Mouse (Mus musculus) hindbrain, embryonic 12.5 days (tissue): ENCODE measurements at regions not wholly inside any gene's neighbourhood (a gene's known extent, or its start where the extent isn't known, plus 50 kb on each side); places are given as distances from the start of the nearest gene placed in this dataset.

Experiments used
- ATAC-seq: fragments of 200-750 bp; cut with Nextera tagmentation; 2 replicates; pipeline ENCODE4 v1.8.0; 2017; ENCODE audit warnings: moderate TSS enrichment; ENCODE audit not compliant: low FRiP score
- H3K27ac ChIP-seq: fragments of 300-500 bp; sonication (generic); 2 replicates; pipeline ENCODE4 v1.5.1; 2016; ENCODE audit warnings: mild to moderate bottlenecking
- H3K27me3 ChIP-seq: fragments of 300-500 bp; sonication (generic); 2 replicates; pipeline ENCODE4 v1.6.1; 2016; ENCODE audit warnings: mild to moderate bottlenecking
- H3K36me3 ChIP-seq: fragments of 300-500 bp; sonication (generic); 2 replicates; pipeline ENCODE4 v1.6.1; 2016; ENCODE audit warnings: mild to moderate bottlenecking
- H3K4me1 ChIP-seq: fragments of 300-500 bp; sonication (generic); 2 replicates; pipeline ENCODE4 v1.6.1; 2016
- H3K4me2 ChIP-seq: fragments of 300-500 bp; sonication (generic); replicated peaks from 2 replicates; pipeline ENCODE4 v1.6.1; 2016; ENCODE audit warnings: mild to moderate bottlenecking
- H3K4me3 ChIP-seq: fragments of 300-500 bp; sonication (generic); 2 replicates; pipeline ENCODE4 v1.5.1; 2016; ENCODE audit warnings: mild to moderate bottlenecking
- H3K9ac ChIP-seq: fragments of 300-500 bp; sonication (generic); 2 replicates; pipeline ENCODE4 v1.6.1; 2016; ENCODE audit warnings: mild to moderate bottlenecking, moderate library complexity
- H3K9me3 ChIP-seq: fragments of 300-500 bp; sonication (generic); replicated peaks from 2 replicates; pipeline ENCODE4 v1.6.1; 2016; ENCODE audit warnings: mild to moderate bottlenecking
- WGBS: fragments of 180-500 bp; shearing (Covaris S2); methylation state at CpG from one replicate; pipeline ENCODE4 v1.1.7; 2016; 5-methylcytosine and 5-hydroxymethylcytosine counted together

- no peak overlapping the region for H3K27ac ChIP-seq
- H3K4me3 ChIP-seq, result no peak overlapping the region
- H3K27me3 ChIP-seq, result no peaks in the 10 kb centered on the region
- WGBS, result 75% methylated on average over 2 of the region's 2 CpGs
- H3K9me3 ChIP-seq, result no peaks in the 10 kb centered on the region
- no peaks in the 10 kb centered on the region for H3K4me1 ChIP-seq
- H3K9ac ChIP-seq, result no peak overlapping the region
- H3K36me3 ChIP-seq, result no peaks in the 10 kb centered on the region
- no peak for ATAC-seq
- H3K4me2 ChIP-seq, result no peak overlapping the region
These were observed 54.9 kb downstream of the Cbln1 start for GRCm38 (mm10) chr8:87417466-87417865.

GRCm38 (mm10) chr8:87415051-87415630 is 57.3 kb downstream of the Cbln1 start:
- peaks cover 4% of the 10 kb centered on the region; the same call in 1 of the 2 replicates for H3K4me1 ChIP-seq
- H3K36me3 ChIP-seq, result no peaks in the 10 kb centered on the region
- H3K9ac ChIP-seq, result no peak overlapping the region
- no peaks in the 10 kb centered on the region for H3K27me3 ChIP-seq
- no peak overlapping the region for H3K4me2 ChIP-seq
- no peak for ATAC-seq
- H3K9me3 ChIP-seq, result no peaks in the 10 kb centered on the region
- H3K4me3 ChIP-seq, result no peak overlapping the region
- 82% methylated on average over 3 of the region's 3 CpGs for WGBS
- H3K27ac ChIP-seq, result no peak overlapping the region

- H3K9ac ChIP-seq, result no peak overlapping the region
- ATAC-seq, result no peak
- no peaks in the 10 kb centered on the region for H3K9me3 ChIP-seq
- H3K4me3 ChIP-seq, result no peak overlapping the region
- no peak overlapping the region for H3K27ac ChIP-seq
- no peaks in the 10 kb centered on the region for H3K27me3 ChIP-seq
- H3K36me3 ChIP-seq, result no peaks in the 10 kb centered on the region
- no peak overlapping the region for H3K4me2 ChIP-seq
- 0 out of 2 replicates have a peak, but pooled peaks cover 2% of the 10 kb centered on the region for H3K4me1 ChIP-seq
- 78% methylated on average over 2 of the region's 2 CpGs for WGBS
These were observed 83.4 kb downstream of the Cbln1 start for GRCm38 (mm10) chr8:87389016-87389415.

- H3K4me1 ChIP-seq, result peaks cover 10% of the 10 kb centered on the region; the same call in 1 of the 2 replicates
- no peak overlapping the region for H3K9ac ChIP-seq
- no peak overlapping the region for H3K4me2 ChIP-seq
- WGBS, result 54% methylated on average over 12 of the region's 12 CpGs
- H3K9me3 ChIP-seq, result no peaks in the 10 kb centered on the region
- no peaks in the 10 kb centered on the region for H3K36me3 ChIP-seq
- peak; percentile 69; the same call in 1 of the 2 replicates for ATAC-seq
- no peak overlapping the region for H3K4me3 ChIP-seq
- no peaks in the 10 kb centered on the region for H3K27me3 ChIP-seq
- peak overlapping the region; percentile 35; the same call in 1 of the 2 replicates for H3K27ac ChIP-seq
These were observed 88.7 kb downstream of the Cbln1 start for GRCm38 (mm10) chr8:87383527-87384206.

GRCm38 (mm10) chr8:87382311-87382710 is 90.1 kb downstream of the Cbln1 start:
- WGBS, result 79% methylated on average over 5 of the region's 5 CpGs
- Histone ChIP-seq H3K27me3 (no peaks in the 10 kb centered on the region), H3K4me3 (no peak overlapping the region), H3K9ac (no peak overlapping the region), H3K4me1 (peaks cover 10% of the 10 kb centered on the region; the same call in 1 of the 2 replicates), H3K4me2 (no peak overlapping the region), H3K27ac (no peak overlapping the region), H3K36me3 (no peaks in the 10 kb centered on the region), H3K9me3 (no peaks in the 10 kb centered on the region)
- ATAC-seq, result no peak

- no peak overlapping the region for H3K4me2 ChIP-seq
- 50% methylated on average over 3 of the region's 3 CpGs for WGBS
- H3K4me3 ChIP-seq, result no peak overlapping the region
- no peak overlapping the region for H3K27ac ChIP-seq
- no peaks in the 10 kb centered on the region for H3K36me3 ChIP-seq
- no peaks in the 10 kb centered on the region for H3K9me3 ChIP-seq
- H3K9ac ChIP-seq, result no peak overlapping the region
- peaks cover 10% of the 10 kb centered on the region; the same call in 1 of the 2 replicates for H3K4me1 ChIP-seq
- no peaks in the 10 kb centered on the region for H3K27me3 ChIP-seq
- ATAC-seq, result no peak
These were observed 91.6 kb downstream of the Cbln1 start for GRCm38 (mm10) chr8:87380791-87381190.

GRCm38 (mm10) chr8:87379296-87379695 is 93.1 kb downstream of the Cbln1 start:
- H3K4me2 ChIP-seq, result no peak overlapping the region
- no peak for ATAC-seq

GRCm38 (mm10) chr8:87374044-87374443 is 98.4 kb downstream of the Cbln1 start:
- H3K4me2 ChIP-seq, result no peak overlapping the region
- ATAC-seq, result no peak
- 0 out of 2 replicates have a peak overlapping the region, but pooled peaks have one; percentile 9 for H3K27ac ChIP-seq
- no peaks in the 10 kb centered on the region for H3K27me3 ChIP-seq
- H3K9ac ChIP-seq, result no peak overlapping the region
- 60% methylated on average over 6 of the region's 6 CpGs for WGBS
- H3K4me3 ChIP-seq, result no peak overlapping the region
- H3K9me3 ChIP-seq, result no peaks in the 10 kb centered on the region
- no peaks in the 10 kb centered on the region for H3K36me3 ChIP-seq
- peaks cover 9% of the 10 kb centered on the region; the same call in 1 of the 2 replicates for H3K4me1 ChIP-seq

More at GRCm38 (mm10) chr8:87379296-87379695, 93.1 kb downstream of the Cbln1 start:
- Histone ChIP-seq H3K9me3 (no peaks in the 10 kb centered on the region), H3K9ac (no peak overlapping the region), H3K27ac (no peak overlapping the region), H3K27me3 (no peaks in the 10 kb centered on the region), H3K4me1 (peaks cover 10% of the 10 kb centered on the region; the same call in 1 of the 2 replicates), H3K4me3 (no peak overlapping the region), H3K36me3 (no peaks in the 10 kb centered on the region)
- WGBS, result 91% methylated on average over 8 of the region's 8 CpGs

GRCm38 (mm10) chr8:87373535-87373934 is 98.9 kb downstream of the Cbln1 start:
- 0 out of 2 replicates have a peak overlapping the region, but pooled peaks have one; percentile 9 for H3K27ac ChIP-seq
- no peaks in the 10 kb centered on the region for H3K36me3 ChIP-seq

GRCm38 (mm10) chr8:87372061-87372460 is 100.3 kb downstream of the Cbln1 start:
- H3K27ac ChIP-seq, result no peak overlapping the region
- H3K4me2 ChIP-seq, result no peak overlapping the region
- no peak overlapping the region for H3K9ac ChIP-seq
- peaks cover 9% of the 10 kb centered on the region; the same call in 1 of the 2 replicates for H3K4me1 ChIP-seq
- no peaks in the 10 kb centered on the region for H3K27me3 ChIP-seq
- no peak overlapping the region for H3K4me3 ChIP-seq
- no peak for ATAC-seq
- H3K9me3 ChIP-seq, result no peaks in the 10 kb centered on the region
- no peaks in the 10 kb centered on the region for H3K36me3 ChIP-seq

More at GRCm38 (mm10) chr8:87373535-87373934, 98.9 kb downstream of the Cbln1 start:
- WGBS, result 34% methylated on average over 6 of the region's 6 CpGs
- Histone ChIP-seq H3K9me3 (no peaks in the 10 kb centered on the region), H3K9ac (no peak overlapping the region), H3K4me2 (no peak overlapping the region), H3K27me3 (no peaks in the 10 kb centered on the region), H3K4me3 (no peak overlapping the region), H3K4me1 (peaks cover 9% of the 10 kb centered on the region; the same call in 1 of the 2 replicates)
- no peak for ATAC-seq

- 88% methylated on average over 3 of the region's 3 CpGs for WGBS
- no peak for ATAC-seq
These were observed 102.2 kb downstream of the Cbln1 start for GRCm38 (mm10) chr8:87370194-87370593.

GRCm38 (mm10) chr8:87350471-87350870 is 121.9 kb downstream of the Cbln1 start:
- no peaks in the 10 kb centered on the region for H3K27me3 ChIP-seq
- 91% methylated on average over 4 of the region's 4 CpGs for WGBS
- no peak overlapping the region for H3K4me3 ChIP-seq
- no peak overlapping the region for H3K9ac ChIP-seq
- H3K27ac ChIP-seq, result no peak overlapping the region
- ATAC-seq, result no peak
- H3K4me2 ChIP-seq, result no peak overlapping the region
- no peaks in the 10 kb centered on the region for H3K9me3 ChIP-seq
- no peaks in the 10 kb centered on the region for H3K4me1 ChIP-seq
- no peaks in the 10 kb centered on the region for H3K36me3 ChIP-seq

More at GRCm38 (mm10) chr8:87370194-87370593, 102.2 kb downstream of the Cbln1 start:
- no peak overlapping the region for H3K9ac ChIP-seq
- no peaks in the 10 kb centered on the region for H3K27me3 ChIP-seq
- H3K9me3 ChIP-seq, result no peaks in the 10 kb centered on the region
- no peak overlapping the region for H3K4me2 ChIP-seq
- no peak overlapping the region for H3K27ac ChIP-seq
- H3K36me3 ChIP-seq, result no peaks in the 10 kb centered on the region
- H3K4me3 ChIP-seq, result no peak overlapping the region
- peaks cover 9% of the 10 kb centered on the region; the same call in 1 of the 2 replicates for H3K4me1 ChIP-seq
